Mouse (Mus musculus): ENCODE data around the gene Izumo4. TPM values are rescaled to one million over a fixed set of nuclear protein-coding genes. Genes with fewer than 3 reads are reported as not detected.

The Izumo4 gene
- total and polyA plus RNA-seq, 3 experiments = 2.7 to 9.6 (median 5.9) TPM

DNA sequence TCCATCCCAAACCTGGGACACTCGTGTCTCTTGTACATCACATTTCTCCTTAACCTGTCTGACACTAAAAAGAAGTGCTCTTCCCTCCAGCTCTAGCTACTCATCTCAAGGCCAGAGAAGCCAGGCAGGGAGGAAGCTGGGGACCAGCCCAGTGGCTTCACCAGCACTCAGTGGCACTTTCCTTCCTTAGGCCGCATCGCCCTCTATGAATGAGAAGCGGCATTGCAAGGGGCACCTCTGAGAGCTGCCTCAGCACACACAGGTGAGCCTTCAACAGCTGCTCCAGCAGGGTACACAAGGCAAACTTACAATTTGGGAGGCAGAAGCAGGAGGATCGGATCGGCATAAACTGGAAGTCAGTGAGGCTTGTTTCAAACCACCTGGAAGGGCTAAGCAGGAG is 17.8 kb upstream of the Izumo4 start:
- H3K4me1 ChIP-seq (ENCODE audit: control insufficient read depth in 1 of 2, insufficient read depth in 2 of 2) = peaks cover 10 to 53% of the 10 kb centered on the region in 2 experiments
- H3K27ac ChIP-seq (ENCODE audit: insufficient read depth, low read depth) = no peak overlapping the region
- H3K36me3 ChIP-seq (replicated peaks in 1 of 2; ENCODE audit: control insufficient read depth in 1 of 2, insufficient read depth in 1 of 2, low read length in 1 of 2) = peaks cover 30 to 58% of the 10 kb centered on the region in 2 experiments
- H3K27me3 ChIP-seq (replicated peaks) = no peaks in the 10 kb centered on the region
- peak; percentile 74 for DNase-seq (ENCODE audit: extremely low read depth)
- H3K79me2 ChIP-seq (replicated peaks; ENCODE audit: control insufficient read depth, extremely low read depth, insufficient read depth, poor library complexity, severe bottlenecking) = no peaks in the 10 kb centered on the region
- H3K4me2 ChIP-seq (ENCODE audit: insufficient read depth, low read depth, poor library complexity, severe bottlenecking) = no peak overlapping the region
- TF ChIP-seq SMC3 (IDR thresholded peaks at IDR 0.05; ENCODE audit: low read depth, low read length) = peak; percentile 80
- TF ChIP-seq CTCF (conservative IDR thresholded peaks at IDR 0.05 in 1 of 2, IDR thresholded peaks at IDR 0.05 in 1 of 2; ENCODE audit: low read depth in 2 of 2, low read length in 2 of 2) = peak; percentile 62 to 89
- no peak for TF ChIP-seq POLR2A (IDR thresholded peaks at IDR 0.05; ENCODE audit: low read depth, low read length)
- peak; percentile 90 for TF ChIP-seq RAD21 (IDR thresholded peaks at IDR 0.05; ENCODE audit: low read depth, low read length)
- in situ Hi-C loops (cut with MboI; ENCODE audit: low pct_ligation_motif_present, low pct_unique_long_range_greater_than_20kb, low sequenced_read_pairs) = loop anchor here (5.0 to 25.0 kb wide), 2 partner anchors 72 to 247 kb away; partner anchors contain the start of gene Tcf3
- H3K4me3 ChIP-seq (replicated peaks in 1 of 3; ENCODE audit: low read depth in 2 of 3, low read length in 2 of 3, poor library complexity in 1 of 3) = no peak overlapping the region
- H3K9ac ChIP-seq (ENCODE audit: insufficient read depth, low read depth) = no peak overlapping the region
- dilution Hi-C loops (cut with MboI; ENCODE audit: extremely low pct_ligation_motif_present, extremely low pct_unique_long_range_greater_than_20kb, low sequenced_read_pairs) = no loop called here
- H3K9me3 ChIP-seq (replicated peaks; ENCODE audit: low read length) = no peaks in the 10 kb centered on the region

- H3K36me3 ChIP-seq (replicated peaks in 1 of 2; ENCODE audit: control insufficient read depth in 1 of 2, insufficient read depth in 1 of 2, low read length in 1 of 2) = peaks cover 38 to 65% of the 10 kb centered on the region in 2 experiments
- no peak overlapping the region for H3K9ac ChIP-seq (ENCODE audit: insufficient read depth, low read depth)
- no peaks in the 10 kb centered on the region for H3K79me2 ChIP-seq (replicated peaks; ENCODE audit: control insufficient read depth, extremely low read depth, insufficient read depth, poor library complexity, severe bottlenecking)
- no peak for DNase-seq (ENCODE audit: extremely low read depth)
- dilution Hi-C loops (cut with MboI; ENCODE audit: extremely low pct_ligation_motif_present, extremely low pct_unique_long_range_greater_than_20kb, low sequenced_read_pairs) = no loop called here
- H3K9me3 ChIP-seq (replicated peaks; ENCODE audit: low read length) = no peaks in the 10 kb centered on the region
- no peaks in the 10 kb centered on the region for H3K27me3 ChIP-seq (replicated peaks)
- in situ Hi-C loops (cut with MboI; ENCODE audit: low pct_ligation_motif_present, low pct_unique_long_range_greater_than_20kb, low sequenced_read_pairs) = loop anchor here (5.0 to 25.0 kb wide), 3 partner anchors 73 to 248 kb away; partner anchors contain the start of genes Klf16 and Tcf3
- TF ChIP-seq CHD1 (IDR thresholded peaks at IDR 0.05; ENCODE audit: low read depth, low read length) (no peak), POLR2A (IDR thresholded peaks at IDR 0.05; ENCODE audit: low read depth, low read length) (no peak), ZMIZ1 (IDR thresholded peaks at IDR 0.05; ENCODE audit: low read depth, low read length) (no peak), RAD21 (IDR thresholded peaks at IDR 0.05; ENCODE audit: low read depth, low read length) (no peak)
- H3K27ac ChIP-seq (ENCODE audit: insufficient read depth, low read depth) = no peak overlapping the region
- H3K4me1 ChIP-seq (ENCODE audit: control insufficient read depth in 1 of 2, insufficient read depth in 2 of 2) = peaks cover 3 to 53% of the 10 kb centered on the region in 2 experiments; a peak in 2 of 4 replicates
- H3K4me3 ChIP-seq (replicated peaks in 1 of 3; ENCODE audit: low read depth in 2 of 3, low read length in 2 of 3, poor library complexity in 1 of 3) = no peak overlapping the region
- no peak overlapping the region for H3K4me2 ChIP-seq (ENCODE audit: insufficient read depth, low read depth, poor library complexity, severe bottlenecking)
Measured at GRCm38 (mm10) chr10:80684984-80685383, 17.0 kb upstream of the Izumo4 start.

DNA sequence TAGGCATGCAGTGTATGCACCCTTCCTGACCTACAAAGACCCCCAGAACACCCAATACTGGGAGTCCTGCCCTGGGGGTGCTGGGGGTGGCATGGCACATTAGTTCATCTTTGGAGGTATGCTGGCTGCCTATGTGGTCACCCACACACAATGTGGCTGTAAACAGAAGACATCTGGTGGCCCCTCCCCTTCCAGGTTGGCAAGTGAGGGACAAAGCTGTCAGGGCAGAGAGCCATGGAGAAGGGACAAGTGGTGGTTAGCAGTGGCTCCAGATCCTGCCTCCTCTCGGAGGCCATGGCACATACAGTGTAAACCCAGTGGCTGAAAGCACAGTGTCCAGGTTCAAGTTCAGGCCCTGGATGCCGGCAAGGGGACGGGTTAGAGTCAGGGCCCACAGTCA is 15.4 kb upstream of the Izumo4 start:
- no peak for DNase-seq (ENCODE audit: extremely low read depth)
- Histone ChIP-seq H3K4me2 (ENCODE audit: insufficient read depth, low read depth, poor library complexity, severe bottlenecking) (no peak overlapping the region), H3K36me3 (replicated peaks in 1 of 2; ENCODE audit: control insufficient read depth in 1 of 2, insufficient read depth in 1 of 2, low read length in 1 of 2) (peaks cover 51 to 82% of the 10 kb centered on the region in 2 experiments), H3K9me3 (replicated peaks; ENCODE audit: low read length) (no peaks in the 10 kb centered on the region), H3K4me1 (ENCODE audit: control insufficient read depth in 1 of 2, insufficient read depth in 2 of 2) (peaks cover 10 to 55% of the 10 kb centered on the region in 2 experiments), H3K27me3 (replicated peaks) (no peaks in the 10 kb centered on the region), H3K79me2 (replicated peaks; ENCODE audit: control insufficient read depth, extremely low read depth, insufficient read depth, poor library complexity, severe bottlenecking) (no peaks in the 10 kb centered on the region; the same call in 1 of the 2 replicates), H3K4me3 (replicated peaks in 1 of 3; ENCODE audit: low read depth in 2 of 3, low read length in 2 of 3, poor library complexity in 1 of 3) (no peak overlapping the region), H3K9ac (ENCODE audit: insufficient read depth, low read depth) (no peak overlapping the region), H3K27ac (ENCODE audit: insufficient read depth, low read depth) (no peak overlapping the region)
- TF ChIP-seq NRF1 (IDR thresholded peaks at IDR 0.05; ENCODE audit: low read depth, low read length) (no peak), ZNF384 (IDR thresholded peaks at IDR 0.05; ENCODE audit: low read depth, low read length) (no peak), RCOR1 (conservative IDR thresholded peaks at IDR 0.05; ENCODE audit: low read depth, low read length) (no peak), HCFC1 (IDR thresholded peaks at IDR 0.05; ENCODE audit: low read depth, low read length) (no peak)
- dilution Hi-C loops (cut with MboI; ENCODE audit: extremely low pct_ligation_motif_present, extremely low pct_unique_long_range_greater_than_20kb, low sequenced_read_pairs) = no loop called here
- in situ Hi-C loops (cut with MboI; ENCODE audit: low pct_ligation_motif_present, low pct_unique_long_range_greater_than_20kb, low sequenced_read_pairs) = loop anchor here (5.0 to 25.0 kb wide), 2 partner anchors 109 to 249 kb away; partner anchors contain the start of genes Klf16 and Tcf3

Data from CH12.LX (cell line).